Mouse (Mus musculus) hindbrain, embryonic 12.5 days (tissue): ENCODE data around the gene Gm44511. TPM values are rescaled to one million over a fixed set of nuclear protein-coding genes. Genes with fewer than 3 reads are reported as not detected.
"Not testable (repeated sequence)": the region's sequence is repeated elsewhere in the genome, so short reads cannot be mapped to it uniquely, and the experiment has no call there.

Source experiments
- ATAC-seq: fragments of 200-750 bp; cut with Nextera tagmentation; 2 replicates; pipeline ENCODE4 v1.8.0; 2017; ENCODE audit warnings: moderate TSS enrichment; ENCODE audit not compliant: low FRiP score
- H3K27ac ChIP-seq: fragments of 300-500 bp; sonication (generic); 2 replicates; pipeline ENCODE4 v1.5.1; 2016; ENCODE audit warnings: mild to moderate bottlenecking
- H3K27me3 ChIP-seq: fragments of 300-500 bp; sonication (generic); 2 replicates; pipeline ENCODE4 v1.6.1; 2016; ENCODE audit warnings: mild to moderate bottlenecking
- H3K36me3 ChIP-seq: fragments of 300-500 bp; sonication (generic); 2 replicates; pipeline ENCODE4 v1.6.1; 2016; ENCODE audit warnings: mild to moderate bottlenecking
- H3K4me1 ChIP-seq: fragments of 300-500 bp; sonication (generic); 2 replicates; pipeline ENCODE4 v1.6.1; 2016
- H3K4me2 ChIP-seq: fragments of 300-500 bp; sonication (generic); replicated peaks from 2 replicates; pipeline ENCODE4 v1.6.1; 2016; ENCODE audit warnings: mild to moderate bottlenecking
- H3K4me3 ChIP-seq: fragments of 300-500 bp; sonication (generic); 2 replicates; pipeline ENCODE4 v1.5.1; 2016; ENCODE audit warnings: mild to moderate bottlenecking
- H3K9ac ChIP-seq: fragments of 300-500 bp; sonication (generic); 2 replicates; pipeline ENCODE4 v1.6.1; 2016; ENCODE audit warnings: mild to moderate bottlenecking, moderate library complexity
- H3K9me3 ChIP-seq: fragments of 300-500 bp; sonication (generic); replicated peaks from 2 replicates; pipeline ENCODE4 v1.6.1; 2016; ENCODE audit warnings: mild to moderate bottlenecking
- WGBS: fragments of 180-500 bp; shearing (Covaris S2); methylation state at CpG from one replicate; pipeline ENCODE4 v1.1.7; 2016; 5-methylcytosine and 5-hydroxymethylcytosine counted together
- polyA plus RNA-seq: library from polyadenylated mRNA; unstranded; fragments of >200 nt; fragmentation: Nextera tagmentation; extraction: Ambion mirVana; gene quantifications from 2 replicates; pipeline ENCODE4 v1.2.1, GENCODE M21; 2016

Gene Gm44511
- polyA plus RNA-seq, 1 experiment from 2014 or later = not detected

DNA sequence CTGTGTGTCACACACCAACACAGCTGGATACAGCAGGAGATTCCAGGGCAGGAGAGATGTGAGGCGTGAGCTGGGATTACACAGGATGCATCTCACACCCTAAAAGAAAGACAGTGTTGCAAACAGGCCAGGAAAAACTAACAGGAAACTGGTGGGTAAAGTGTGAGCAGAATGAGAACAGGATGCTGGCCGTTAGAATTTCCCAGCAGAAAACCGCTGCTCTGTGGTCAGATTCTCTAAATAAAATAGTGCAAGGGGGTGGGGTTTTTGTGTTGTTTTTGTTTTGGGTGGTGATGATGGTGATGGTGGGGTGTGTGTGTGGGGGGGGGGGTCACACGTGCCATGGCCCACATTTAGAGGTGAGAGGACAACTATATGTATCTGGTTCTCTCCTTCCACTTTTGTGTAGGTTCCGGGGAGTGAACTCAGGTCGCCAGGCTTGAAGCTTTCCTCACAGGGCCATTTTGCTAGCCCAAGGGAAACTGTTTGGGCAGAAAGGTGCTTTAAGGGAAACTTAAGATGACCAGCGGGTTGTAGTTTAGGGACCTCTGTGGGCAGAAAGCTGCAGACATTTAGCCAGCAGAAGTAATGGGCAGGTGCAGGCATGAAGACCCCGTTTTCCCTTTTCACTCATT lies 29.7 kb downstream of the Gm44511 start:
- no peak overlapping the region for H3K4me3 ChIP-seq
- H3K4me1 ChIP-seq = peaks cover 7% of the 10 kb centered on the region
- no peak overlapping the region for H3K4me2 ChIP-seq
- no peaks in the 10 kb centered on the region for H3K9me3 ChIP-seq
- H3K36me3 ChIP-seq = no peaks in the 10 kb centered on the region
- WGBS = 77% methylated on average over 8 of the region's 8 CpGs
- no peak overlapping the region for H3K27ac ChIP-seq
- H3K27me3 ChIP-seq = no peaks in the 10 kb centered on the region
- no peak overlapping the region for H3K9ac ChIP-seq
- no peak for ATAC-seq

DNA sequence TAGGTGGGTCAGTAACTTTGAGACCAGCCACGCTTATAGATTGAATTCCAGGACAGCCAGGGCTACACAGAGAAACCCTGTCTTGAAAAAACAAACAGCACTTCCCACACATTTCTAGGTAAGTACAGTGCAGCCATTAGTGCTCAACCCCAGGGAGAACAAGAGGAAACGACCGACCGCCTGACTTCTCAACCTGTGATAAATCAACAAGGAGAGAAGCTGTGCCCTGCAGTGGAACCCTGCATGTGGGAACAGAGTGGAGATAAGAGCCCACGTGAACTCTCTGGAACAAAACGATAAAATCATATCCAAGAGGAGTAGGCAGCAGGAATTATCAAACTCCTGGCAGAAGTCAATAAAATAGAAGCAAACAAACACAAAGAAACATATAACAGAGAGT lies 32.4 kb downstream of the Gm44511 start:
- 58% methylated on average over 6 of the region's 6 CpGs for WGBS
- no peak overlapping the region for H3K9ac ChIP-seq

DNA sequence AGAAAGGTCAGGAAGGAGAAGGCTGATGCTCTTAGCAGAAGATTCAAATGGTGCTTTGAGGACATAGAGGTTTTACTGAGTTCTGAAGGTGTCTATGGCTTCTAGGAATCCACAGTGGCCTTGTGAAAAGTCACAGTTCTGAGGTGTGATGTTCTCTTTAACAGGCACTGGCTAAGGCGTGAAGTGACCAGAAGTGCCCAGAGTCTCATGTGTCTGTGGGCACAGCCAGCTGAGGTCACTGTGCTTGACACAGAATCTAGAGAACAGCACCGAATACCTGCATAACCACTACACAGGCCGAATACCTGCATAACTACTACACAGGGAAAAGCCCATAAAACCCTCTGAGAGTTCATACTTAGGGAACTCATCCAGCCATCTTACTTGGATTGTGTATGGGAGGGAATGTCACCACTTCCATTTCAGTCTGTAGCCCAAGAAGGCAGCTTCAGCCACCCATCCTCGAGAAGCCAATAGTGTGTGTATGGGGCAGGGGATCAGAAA lies 35.6 kb downstream of the Gm44511 start:
- not testable (repeated sequence) for ATAC-seq, H3K9ac ChIP-seq, H3K36me3 ChIP-seq, H3K27me3 ChIP-seq, H3K4me3 ChIP-seq, H3K4me2 ChIP-seq, H3K9me3 ChIP-seq, H3K4me1 ChIP-seq, H3K27ac ChIP-seq
- 87% methylated on average over 4 of the region's 4 CpGs for WGBS

More for the DNA sequence above, 32.4 kb downstream of the Gm44511 start:
- H3K36me3 ChIP-seq = no peaks in the 10 kb centered on the region
- peaks cover 7% of the 10 kb centered on the region for H3K4me1 ChIP-seq
- no peak overlapping the region for H3K4me2 ChIP-seq
- no peak overlapping the region for H3K27ac ChIP-seq
- no peak overlapping the region for H3K4me3 ChIP-seq
- no peak for ATAC-seq
- no peaks in the 10 kb centered on the region for H3K9me3 ChIP-seq
- H3K27me3 ChIP-seq = no peaks in the 10 kb centered on the region

DNA sequence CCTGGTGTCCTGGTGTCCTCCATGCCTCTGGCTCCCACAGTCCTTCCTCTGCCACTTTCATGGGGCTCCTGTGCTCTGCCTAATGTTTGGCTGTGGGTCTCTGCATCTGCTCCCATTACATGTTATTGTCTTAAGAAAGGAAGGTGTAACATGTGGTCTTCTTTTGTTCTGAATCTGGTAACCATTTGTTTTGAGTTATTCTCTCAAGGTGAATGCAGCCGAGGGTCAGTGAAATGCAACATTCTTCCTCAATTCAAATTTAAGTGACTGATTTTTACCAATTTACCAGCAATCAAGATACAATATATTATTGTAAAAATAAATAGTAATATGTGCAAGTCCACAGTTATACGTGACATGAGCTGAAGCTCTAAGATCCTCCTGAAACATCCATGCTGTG lies 37.0 kb downstream of the Gm44511 start, which contains the start of gene Klrb1c:
TSS of gene Klrb1c (minus strand) at position 101 of the 400 bp plus-strand sequence.
- Histone ChIP-seq H3K4me3 (no peak within 1 kb of the TSS), H3K9me3 (no peaks in the 10 kb centered on the region), H3K27me3 (no peaks in the 10 kb centered on the region), H3K36me3 (no peaks in the 10 kb centered on the region), H3K27ac (no peak within 1 kb of the TSS), H3K4me1 (no peaks in the 10 kb centered on the region), H3K9ac (no peak within 1 kb of the TSS), H3K4me2 (no peak within 1 kb of the TSS)
- ATAC-seq = no peak
- 87% methylated on average over 2 of the region's 2 CpGs for WGBS

DNA sequence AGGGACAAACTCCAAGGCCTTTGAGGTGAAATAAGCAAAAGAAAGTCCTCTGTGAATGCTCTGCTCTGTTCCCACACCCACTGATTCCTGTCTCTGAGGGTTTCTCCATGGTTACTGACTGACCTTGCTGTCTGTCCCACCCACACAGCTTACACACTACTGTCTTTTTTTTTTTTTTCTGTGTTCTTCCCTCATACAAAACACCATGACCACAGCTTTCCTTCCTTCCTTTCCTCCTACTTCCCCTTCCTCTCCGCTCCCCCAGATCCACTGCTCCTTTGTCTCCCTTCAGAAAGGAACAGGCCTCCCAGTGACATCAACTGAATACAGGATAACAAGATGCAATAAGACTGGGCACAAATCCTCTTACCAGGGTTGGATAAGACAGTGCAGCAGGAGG lies 37.6 kb downstream of the Gm44511 start:
- Histone ChIP-seq H3K27me3 (no peaks in the 10 kb centered on the region), H3K27ac (no peak overlapping the region), H3K36me3 (no peaks in the 10 kb centered on the region), H3K9me3 (no peaks in the 10 kb centered on the region), H3K4me1 (no peaks in the 10 kb centered on the region), H3K4me2 (no peak overlapping the region), H3K4me3 (no peak overlapping the region), H3K9ac (no peak overlapping the region)
- ATAC-seq = no peak
- 76% methylated on average over 1 of the region's 1 CpGs for WGBS

DNA sequence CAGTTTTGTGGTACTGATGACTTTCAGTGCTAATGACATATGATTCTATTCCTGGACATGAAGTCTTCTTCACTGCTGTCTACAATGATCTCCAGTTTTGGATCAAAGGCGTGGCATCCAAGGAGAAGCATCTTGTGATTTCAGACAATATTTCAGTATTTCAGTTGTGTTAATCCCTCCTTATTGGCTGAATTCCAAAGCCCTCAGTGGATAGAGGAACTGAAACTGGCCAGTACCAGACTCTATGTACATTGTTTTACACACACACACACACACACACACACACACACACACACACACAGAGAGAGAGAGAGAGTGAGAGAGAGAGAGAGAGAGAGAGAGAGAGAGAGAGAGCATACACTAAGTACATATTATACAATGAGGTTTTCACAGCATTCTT lies 39.7 kb downstream of the Gm44511 start:
- H3K9ac ChIP-seq, ATAC-seq, H3K4me3 ChIP-seq, H3K4me1 ChIP-seq, H3K27ac ChIP-seq, H3K27me3 ChIP-seq, H3K36me3 ChIP-seq, H3K9me3 ChIP-seq, H3K4me2 ChIP-seq: not testable (repeated sequence)
- 94% methylated on average over 1 of the region's 1 CpGs for WGBS

DNA sequence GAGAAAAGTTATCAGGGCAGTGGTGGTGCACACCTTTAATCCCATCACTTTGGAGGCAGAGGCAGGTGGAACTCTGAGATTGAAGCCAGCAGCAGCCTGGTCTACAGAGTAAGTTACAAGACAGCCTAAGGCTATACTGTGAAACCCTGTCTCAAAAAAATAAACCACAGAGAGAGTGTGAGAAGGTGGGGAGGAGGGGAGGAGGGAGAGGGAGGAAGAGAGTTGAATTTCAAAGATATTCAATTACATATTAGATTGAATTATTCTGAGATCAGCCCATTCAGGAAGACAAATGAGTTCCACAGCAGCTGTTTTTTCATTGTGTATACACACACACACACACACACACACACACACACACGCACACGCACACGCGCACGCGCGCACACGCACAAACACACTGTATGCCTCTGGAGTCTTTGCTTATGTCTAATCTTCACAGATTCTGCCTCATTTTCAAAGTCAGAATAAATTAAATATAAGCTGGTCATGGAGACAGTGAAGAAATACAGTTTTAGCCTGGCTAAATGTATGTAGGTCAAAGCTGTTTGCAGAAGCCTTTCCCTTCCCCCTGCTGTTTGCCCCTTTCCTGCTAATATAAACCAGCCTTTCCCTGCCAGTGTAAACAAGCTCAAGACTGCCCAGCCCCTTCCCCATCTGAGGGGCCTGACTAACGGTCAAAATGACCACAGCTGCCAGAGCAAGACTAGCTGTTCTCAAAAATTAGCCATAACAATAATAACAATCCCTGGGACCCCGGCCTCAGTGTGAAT lies 56.4 kb downstream of the Gm44511 start:
- WGBS = 72% methylated on average over 10 of the region's 10 CpGs
- Histone ChIP-seq H3K4me3 (no peak overlapping the region), H3K9ac (no peak overlapping the region), H3K4me1 (peaks cover 6% of the 10 kb centered on the region), H3K27ac (peak overlapping the region; percentile 40; the same call in 1 of the 2 replicates), H3K36me3 (no peaks in the 10 kb centered on the region), H3K27me3 (no peaks in the 10 kb centered on the region), H3K4me2 (no peak overlapping the region), H3K9me3 (no peaks in the 10 kb centered on the region)
- no peak for ATAC-seq

DNA sequence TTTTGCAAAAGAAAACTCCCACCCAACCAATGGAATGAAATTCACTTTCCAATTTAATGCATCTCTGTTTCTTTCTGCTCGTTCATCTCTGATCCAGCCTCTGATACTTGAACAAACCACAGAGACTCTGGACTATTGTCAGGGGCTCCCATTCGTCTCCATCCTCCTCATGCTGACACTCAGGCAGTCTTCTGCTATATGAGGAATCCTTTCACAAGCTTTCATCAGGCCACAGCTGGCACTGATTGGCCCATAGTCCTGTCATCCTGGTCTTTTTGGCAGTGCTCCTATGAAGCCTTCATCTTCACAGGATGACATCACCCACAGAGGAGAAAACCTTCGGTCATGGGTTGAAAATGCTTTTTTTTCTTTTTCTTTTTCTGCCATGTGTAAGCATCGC lies 58.1 kb downstream of the Gm44511 start:
- Histone ChIP-seq H3K9ac (no peak overlapping the region), H3K27ac (no peak overlapping the region), H3K27me3 (no peaks in the 10 kb centered on the region), H3K9me3 (no peaks in the 10 kb centered on the region), H3K4me2 (no peak overlapping the region), H3K4me3 (no peak overlapping the region), H3K36me3 (no peaks in the 10 kb centered on the region), H3K4me1 (peaks cover 6% of the 10 kb centered on the region)
- no peak for ATAC-seq
- 74% methylated on average over 4 of the region's 4 CpGs for WGBS

DNA sequence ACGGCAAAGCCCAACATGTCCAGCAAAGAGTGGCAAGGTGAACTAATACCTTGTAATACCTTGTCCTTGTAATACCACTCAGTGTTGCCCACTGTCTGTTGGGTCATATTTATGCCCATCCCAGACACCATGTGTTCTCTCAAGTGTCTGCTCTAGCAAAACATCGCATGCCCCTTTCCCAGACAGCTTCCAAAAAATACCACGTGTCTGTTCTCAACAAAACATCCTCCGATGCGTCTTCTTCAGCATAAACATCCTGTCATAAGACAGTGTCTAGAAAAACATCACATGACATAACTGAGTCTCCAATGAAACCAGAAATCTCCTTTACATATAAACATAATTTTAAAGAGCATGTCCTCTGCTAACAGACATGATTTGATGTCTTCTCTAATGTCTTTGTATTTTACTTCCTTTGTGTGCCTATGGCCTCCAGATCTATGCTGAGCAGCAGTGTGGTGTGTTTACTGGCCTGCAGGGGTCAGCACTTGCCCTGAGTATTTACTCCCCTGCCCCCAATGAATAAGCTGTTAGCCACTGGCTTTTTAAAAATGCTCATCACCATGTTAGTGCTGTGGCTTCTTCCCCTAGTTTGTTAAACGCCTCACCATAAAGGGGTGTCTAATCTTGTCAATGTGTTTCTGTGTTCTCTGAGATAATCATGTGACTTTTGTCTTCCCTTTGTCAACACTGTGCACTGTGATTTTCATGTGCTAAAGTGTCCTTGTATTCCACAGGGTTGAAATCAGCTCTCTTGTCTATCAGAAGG lies 59.4 kb downstream of the Gm44511 start:
- 0 out of 2 replicates have a peak overlapping the region, but pooled peaks have one; percentile 6 for H3K4me2 ChIP-seq

DNA sequence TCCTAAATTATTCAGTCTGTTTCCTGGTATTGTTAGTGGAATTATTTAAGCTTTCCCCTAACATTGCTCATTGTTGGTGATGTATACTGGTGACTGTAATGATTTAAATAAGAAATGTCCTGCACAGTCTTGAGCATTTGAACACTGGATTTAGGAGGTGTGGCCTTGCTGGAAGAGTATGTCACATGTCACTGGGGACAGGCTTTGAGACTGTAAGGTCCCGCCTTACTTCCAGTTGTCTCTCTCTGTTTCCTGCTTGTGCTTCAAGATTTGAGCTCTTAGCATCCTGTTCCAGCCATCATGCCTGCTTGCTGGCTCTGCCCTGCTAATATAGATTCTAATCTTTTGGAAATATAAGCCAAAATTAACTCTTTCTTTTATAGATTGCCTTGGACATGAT lies 60.9 kb downstream of the Gm44511 start:
- H3K27ac ChIP-seq = no peak overlapping the region
- H3K4me3 ChIP-seq = no peak overlapping the region
- no peaks in the 10 kb centered on the region for H3K27me3 ChIP-seq
- WGBS = 79% methylated on average over 1 of the region's 1 CpGs
- H3K9ac ChIP-seq = no peak overlapping the region
- H3K9me3 ChIP-seq = no peaks in the 10 kb centered on the region
- no peak for ATAC-seq
- peaks cover 10% of the 10 kb centered on the region for H3K4me1 ChIP-seq
- H3K4me2 ChIP-seq = no peak overlapping the region
- no peaks in the 10 kb centered on the region for H3K36me3 ChIP-seq

More for the DNA sequence above, 59.4 kb downstream of the Gm44511 start:
- not testable (repeated sequence) for H3K4me3 ChIP-seq, H3K9me3 ChIP-seq, H3K27ac ChIP-seq, H3K27me3 ChIP-seq, H3K9ac ChIP-seq, H3K36me3 ChIP-seq, ATAC-seq, H3K4me1 ChIP-seq
- 63% methylated on average over 6 of the region's 6 CpGs for WGBS

DNA sequence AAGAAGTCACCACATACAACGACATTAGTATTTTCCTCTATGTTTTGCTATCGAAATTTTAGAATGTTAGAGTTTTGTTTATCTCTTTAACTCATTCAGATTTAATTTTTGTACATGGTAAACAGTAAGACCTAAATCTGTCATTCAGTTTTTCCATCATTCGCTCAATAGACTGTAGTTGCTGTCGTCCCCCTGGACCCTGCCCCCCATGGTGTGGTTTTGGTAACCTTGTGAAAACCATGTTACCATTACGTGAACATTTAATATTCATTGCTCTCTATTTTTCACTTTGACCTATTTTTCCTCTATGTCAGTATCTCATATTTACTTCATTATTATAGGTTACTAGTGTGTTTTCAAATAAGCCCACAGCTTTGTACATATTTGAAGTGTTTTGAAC lies 61.5 kb downstream of the Gm44511 start:
- Histone ChIP-seq H3K27me3 (no peaks in the 10 kb centered on the region), H3K4me1 (peaks cover 6% of the 10 kb centered on the region), H3K4me2 (peak overlapping the region; percentile 47), H3K9ac (peak overlapping the region; percentile 28; the same call in 1 of the 2 replicates), H3K4me3 (peak overlapping the region; percentile 49), H3K36me3 (no peaks in the 10 kb centered on the region), H3K27ac (no peak overlapping the region), H3K9me3 (no peaks in the 10 kb centered on the region)
- WGBS = 18% methylated on average over 5 of the region's 5 CpGs
- no peak for ATAC-seq
